Mouse (Mus musculus): Measurements from ENCODE around the gene Vsir. TPM values are rescaled to one million over a fixed set of nuclear protein-coding genes. Genes with fewer than 3 reads are reported as not detected.

Vsir gene
- polyA plus RNA-seq, 1 experiment from 2014 or later: 1.9 TPM

DNA sequence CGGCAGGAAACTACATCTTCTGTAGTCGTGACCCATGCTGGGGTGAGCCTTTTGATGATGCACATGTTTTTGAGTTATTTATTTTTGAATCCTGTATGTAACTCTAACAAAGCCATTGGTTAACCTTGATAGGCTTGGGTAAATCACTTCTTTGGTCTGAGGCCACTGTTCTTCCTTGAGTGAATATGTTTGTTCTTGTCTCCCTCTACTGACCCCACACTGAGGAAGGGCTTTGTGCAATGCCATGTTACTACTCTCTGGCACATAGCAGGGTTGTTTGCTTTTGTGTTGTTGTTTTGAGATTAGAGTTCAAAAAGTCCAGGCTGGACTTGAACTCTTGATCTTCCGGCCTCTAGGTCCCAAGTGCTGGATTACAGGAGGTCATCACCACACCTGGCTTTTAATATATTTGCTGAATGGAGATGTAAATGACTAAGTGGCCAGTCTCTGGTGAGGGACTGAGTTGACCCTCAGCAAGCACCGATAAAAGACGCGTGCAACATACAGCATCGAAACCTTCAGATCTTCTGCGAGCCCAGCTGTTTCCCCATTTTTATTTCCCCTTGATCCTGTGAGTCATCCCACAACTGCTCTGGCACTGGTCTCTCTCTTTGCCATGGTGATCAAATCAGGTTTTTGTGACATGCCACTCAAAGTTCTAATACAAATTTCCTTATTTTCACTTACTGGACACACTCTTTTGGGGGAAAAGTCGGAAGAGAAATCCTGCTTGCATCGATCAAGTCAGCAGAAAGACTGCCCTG, 51.6 kb downstream of the Vsir start:
- Histone ChIP-seq H3K27ac (replicated peaks) (no peak overlapping the region), H3K27me3 (ENCODE audit: low read depth, poor library complexity, severe bottlenecking) (no peaks in the 10 kb centered on the region), H3K4me1 (peaks cover 26% of the 10 kb centered on the region), H3K36me3 (no peaks in the 10 kb centered on the region), H3K4me3 (no peak overlapping the region), H3K9me3 (replicated peaks) (no peaks in the 10 kb centered on the region)
- WGBS: 91% methylated on average over 10 of the region's 10 CpGs
- no peak for DNase-seq (ENCODE audit: low spot score)

DNA sequence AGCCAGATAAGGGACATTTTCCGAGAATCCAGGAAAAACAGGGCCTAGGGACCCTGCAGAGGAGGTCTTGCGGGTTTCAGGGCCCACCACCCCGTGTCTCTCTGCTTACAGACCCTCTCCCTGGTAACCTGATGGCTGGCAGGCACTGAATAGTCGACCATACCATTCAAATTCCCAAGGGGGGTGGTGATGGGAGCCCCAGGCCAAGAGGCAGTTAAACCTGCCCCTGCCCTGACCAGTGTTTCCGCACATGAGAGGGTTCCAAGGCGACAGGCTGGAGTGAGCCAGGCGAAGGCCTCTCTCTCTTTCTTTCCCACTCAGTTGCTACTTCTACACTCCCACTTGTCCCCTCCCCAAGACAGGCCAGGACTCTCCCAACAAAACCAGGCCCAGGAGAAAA, 52.8 kb downstream of the Vsir start, which contains the start of gene Gm17455:
TSS of gene Gm17455 (plus strand) at position 278 of the 400 bp plus-strand sequence.
- H3K4me3 ChIP-seq: peak within 1 kb of the TSS; percentile 4; the same call in 1 of the 2 replicates
- H3K4me1 ChIP-seq: peaks cover 26% of the 10 kb centered on the region
- WGBS: 53% methylated on average over 7 of the region's 7 CpGs
- DNase-seq (ENCODE audit: low spot score): peak; percentile 26
- peak within 1 kb of the TSS; percentile 81 for H3K27ac ChIP-seq (replicated peaks)
- H3K27me3 ChIP-seq (ENCODE audit: low read depth, poor library complexity, severe bottlenecking): no peaks in the 10 kb centered on the region
- H3K9me3 ChIP-seq (replicated peaks): no peaks in the 10 kb centered on the region
- H3K36me3 ChIP-seq: no peaks in the 10 kb centered on the region

DNA sequence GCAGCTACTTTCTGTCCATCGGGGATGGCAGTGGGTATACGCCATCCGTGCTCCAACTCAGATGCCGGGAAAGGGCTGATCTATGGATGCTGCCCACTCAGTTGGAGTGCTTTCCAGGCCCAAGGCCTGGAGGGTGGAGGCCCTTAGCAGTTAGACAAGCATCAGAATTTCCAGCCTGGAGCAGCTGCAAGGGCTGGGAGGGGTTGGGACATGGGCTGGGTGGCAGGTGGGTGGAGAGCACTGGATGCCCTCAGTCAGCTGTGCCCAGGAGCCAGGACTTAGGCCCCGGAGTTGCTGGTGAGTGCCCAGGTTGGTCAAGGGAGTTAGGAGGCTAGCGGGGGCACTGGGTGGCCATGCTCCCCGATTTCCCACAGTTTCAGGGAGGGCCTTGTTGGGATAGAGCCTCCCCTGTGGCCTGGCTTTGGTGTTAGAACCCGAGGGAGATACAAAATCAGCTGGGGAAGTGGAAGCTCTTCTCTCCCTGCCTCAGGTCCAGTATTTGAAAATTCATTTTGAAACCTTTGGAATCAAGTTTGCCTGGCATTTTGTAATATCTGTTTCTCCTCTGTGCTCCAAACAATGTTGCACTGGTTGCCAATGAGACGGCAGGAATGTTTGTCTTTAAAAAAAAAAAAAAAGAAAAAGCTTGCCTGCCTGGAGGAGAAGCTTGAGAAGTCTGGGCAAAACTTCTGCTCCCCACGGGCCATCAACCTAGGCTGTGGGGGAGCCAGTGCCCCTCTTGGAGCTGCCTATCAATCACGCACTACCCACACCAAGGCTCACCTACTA, 54.0 kb downstream of the Vsir start:
- Histone ChIP-seq H3K9me3 (replicated peaks) (no peaks in the 10 kb centered on the region), H3K27me3 (ENCODE audit: low read depth, poor library complexity, severe bottlenecking) (no peaks in the 10 kb centered on the region; the same call in 1 of the 2 replicates), H3K36me3 (no peaks in the 10 kb centered on the region), H3K4me3 (0 out of 2 replicates have a peak overlapping the region, but pooled peaks have one; percentile 4), H3K27ac (replicated peaks) (peak overlapping the region; percentile 81), H3K4me1 (peaks cover 26% of the 10 kb centered on the region)
- WGBS: 79% methylated on average over 11 of the region's 11 CpGs
- DNase-seq (ENCODE audit: low spot score): no peak

DNA sequence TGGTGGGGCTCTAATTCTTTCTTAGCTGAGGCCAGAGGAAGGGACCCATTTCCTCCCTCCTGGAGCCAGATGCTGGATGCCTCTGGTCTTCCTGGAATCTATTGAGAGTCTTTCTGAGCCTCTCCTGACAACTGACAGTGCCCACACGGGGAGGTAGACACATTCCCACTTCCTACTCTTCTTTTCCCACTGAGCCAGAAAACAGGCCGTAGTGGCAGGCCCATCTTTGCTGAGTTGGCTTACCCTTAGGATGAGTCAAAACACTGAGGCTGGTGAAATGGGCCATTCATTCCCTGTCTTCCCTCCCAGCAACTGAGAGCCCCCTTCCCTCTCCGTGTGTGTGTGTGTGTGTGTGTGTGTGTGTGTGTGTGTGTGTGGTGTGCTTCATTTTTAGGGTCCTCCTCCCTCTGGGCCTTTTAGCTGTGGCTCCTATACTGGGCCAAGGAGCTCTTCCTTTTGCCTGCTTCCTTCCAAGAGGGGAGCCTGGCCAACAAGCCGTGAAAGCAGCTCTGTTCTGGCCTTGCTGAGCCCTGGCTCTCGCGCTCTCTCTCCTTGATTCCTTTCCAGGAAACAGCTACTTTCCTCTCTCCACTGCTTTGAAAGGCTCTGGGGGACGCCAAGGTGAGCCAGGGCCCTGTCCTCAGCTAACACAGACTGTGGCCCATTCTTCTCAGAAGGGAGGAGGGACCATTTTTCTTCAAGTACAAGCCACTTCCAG, 59.0 kb downstream of the Vsir start:
- no peak overlapping the region for H3K4me3 ChIP-seq
- 68% methylated on average over 7 of the region's 7 CpGs for WGBS
- H3K36me3 ChIP-seq: no peaks in the 10 kb centered on the region
- no peak for DNase-seq (ENCODE audit: low spot score)
- peaks cover 10% of the 10 kb centered on the region; the same call in 1 of the 2 replicates for H3K27me3 ChIP-seq (ENCODE audit: low read depth, poor library complexity, severe bottlenecking)
- H3K4me1 ChIP-seq: peaks cover 8% of the 10 kb centered on the region
- no peak overlapping the region for H3K27ac ChIP-seq (replicated peaks)
- H3K9me3 ChIP-seq (replicated peaks): no peaks in the 10 kb centered on the region

DNA sequence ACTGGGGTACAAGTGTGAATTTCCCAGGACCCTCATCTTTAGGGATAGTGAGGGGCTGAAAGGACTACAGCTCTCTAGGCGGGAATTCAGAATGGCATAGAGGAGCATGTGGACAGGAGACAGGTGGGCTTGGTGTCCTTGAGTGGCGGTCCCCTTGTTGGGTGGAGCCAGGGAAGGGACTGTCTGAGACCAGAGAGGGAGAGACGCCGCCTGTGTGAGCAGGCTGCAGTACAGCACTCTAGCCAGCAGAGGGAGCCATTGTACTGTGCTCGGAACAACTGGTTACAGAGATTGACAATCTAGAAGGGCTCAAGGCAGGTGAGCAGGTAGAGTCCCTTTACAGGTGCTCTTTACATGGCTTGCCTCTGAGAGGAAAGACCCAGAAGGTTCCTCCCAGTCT, 61.2 kb downstream of the Vsir start:
- H3K4me1 ChIP-seq: no peaks in the 10 kb centered on the region
- no peak overlapping the region for H3K4me3 ChIP-seq
- H3K36me3 ChIP-seq: no peaks in the 10 kb centered on the region
- H3K9me3 ChIP-seq (replicated peaks): no peaks in the 10 kb centered on the region
- no peak overlapping the region for H3K27ac ChIP-seq (replicated peaks)
- peak; percentile 73 for DNase-seq (ENCODE audit: low spot score)
- peaks cover 16% of the 10 kb centered on the region; the same call in 1 of the 2 replicates for H3K27me3 ChIP-seq (ENCODE audit: low read depth, poor library complexity, severe bottlenecking)
- WGBS: 5% methylated on average over 5 of the region's 5 CpGs

DNA sequence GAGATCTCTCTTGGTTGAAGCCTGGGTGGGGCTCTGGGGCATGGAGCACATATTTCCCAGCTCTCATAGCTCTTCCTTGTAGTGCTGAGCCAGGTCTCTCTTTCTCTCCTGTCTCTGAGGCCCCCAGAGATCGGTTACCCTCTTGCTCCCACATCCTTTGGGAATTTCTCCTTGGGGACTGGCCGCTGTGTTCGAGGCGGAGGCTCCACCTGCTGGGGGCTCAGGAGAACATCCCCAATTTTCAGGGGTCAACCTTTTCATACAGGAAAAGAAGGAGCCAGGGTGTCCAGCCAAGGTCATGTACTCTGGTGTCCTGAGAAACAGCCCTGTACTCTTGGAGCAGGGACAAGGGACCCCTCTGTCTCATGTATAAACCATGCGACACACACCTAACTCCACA, 65.1 kb downstream of the Vsir start:
- Histone ChIP-seq H3K27me3 (ENCODE audit: low read depth, poor library complexity, severe bottlenecking) (peaks cover 16% of the 10 kb centered on the region; the same call in 1 of the 2 replicates), H3K9me3 (replicated peaks) (no peaks in the 10 kb centered on the region), H3K36me3 (no peaks in the 10 kb centered on the region), H3K4me1 (no peaks in the 10 kb centered on the region; the same call in 1 of the 2 replicates), H3K27ac (replicated peaks) (no peak overlapping the region), H3K4me3 (no peak overlapping the region)
- WGBS: 33% methylated on average over 5 of the region's 5 CpGs
- no peak for DNase-seq (ENCODE audit: low spot score)

DNA sequence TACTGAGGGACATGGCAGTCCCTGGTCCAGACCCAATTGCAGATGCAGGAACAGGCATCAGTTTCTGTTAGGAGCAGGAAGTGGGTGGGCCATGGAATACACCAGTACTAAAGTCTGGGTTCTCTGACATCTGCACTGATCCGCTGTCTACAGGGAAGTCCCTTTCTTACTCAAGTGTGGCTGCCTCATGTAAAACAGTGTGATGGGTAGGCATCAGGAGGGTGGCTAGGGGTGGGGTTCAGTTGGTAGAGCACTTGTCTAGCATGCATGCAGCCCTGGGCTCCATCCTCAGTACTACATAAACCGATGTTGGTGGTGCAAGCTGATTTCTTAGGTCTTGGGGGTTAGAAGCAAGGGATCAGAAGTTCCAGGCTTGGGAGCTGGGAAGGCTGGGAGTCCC, 67.1 kb downstream of the Vsir start:
- DNase-seq (ENCODE audit: low spot score): no peak
- WGBS: 85% methylated on average over 2 of the region's 2 CpGs
- no peak overlapping the region for H3K27ac ChIP-seq (replicated peaks)

DNA sequence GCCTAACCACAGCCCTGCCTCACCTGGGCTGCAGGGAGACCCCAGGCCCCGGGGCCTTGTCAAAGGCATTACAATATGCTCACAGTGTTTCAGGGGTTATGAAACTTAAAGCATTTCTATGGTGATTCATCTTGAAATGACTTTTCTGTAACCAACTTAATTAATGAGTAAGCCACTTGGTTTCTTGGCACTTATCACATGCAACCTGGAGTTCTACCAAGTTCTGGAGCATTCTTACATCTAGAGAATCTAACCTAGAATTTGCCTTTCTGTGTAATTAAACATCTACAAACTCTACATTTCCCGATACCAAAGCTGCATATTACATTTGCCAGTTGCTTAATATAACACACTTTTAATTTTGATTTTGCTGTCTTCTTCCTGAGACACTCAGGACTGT, 70.4 kb downstream of the Vsir start:
- Histone ChIP-seq H3K27ac (replicated peaks) (no peak overlapping the region), H3K9me3 (replicated peaks) (no peaks in the 10 kb centered on the region), H3K27me3 (ENCODE audit: low read depth, poor library complexity, severe bottlenecking) (no peaks in the 10 kb centered on the region), H3K4me3 (no peak overlapping the region), H3K4me1 (no peaks in the 10 kb centered on the region; the same call in 1 of the 2 replicates), H3K36me3 (no peaks in the 10 kb centered on the region)
- 87% methylated on average over 2 of the region's 2 CpGs for WGBS
- DNase-seq (ENCODE audit: low spot score): no peak

More for the DNA sequence above, 67.1 kb downstream of the Vsir start:
- Histone ChIP-seq H3K9me3 (replicated peaks) (no peaks in the 10 kb centered on the region), H3K4me1 (no peaks in the 10 kb centered on the region; the same call in 1 of the 2 replicates), H3K36me3 (no peaks in the 10 kb centered on the region), H3K4me3 (no peak overlapping the region), H3K27me3 (ENCODE audit: low read depth, poor library complexity, severe bottlenecking) (peaks cover 12% of the 10 kb centered on the region; the same call in 1 of the 2 replicates)

DNA sequence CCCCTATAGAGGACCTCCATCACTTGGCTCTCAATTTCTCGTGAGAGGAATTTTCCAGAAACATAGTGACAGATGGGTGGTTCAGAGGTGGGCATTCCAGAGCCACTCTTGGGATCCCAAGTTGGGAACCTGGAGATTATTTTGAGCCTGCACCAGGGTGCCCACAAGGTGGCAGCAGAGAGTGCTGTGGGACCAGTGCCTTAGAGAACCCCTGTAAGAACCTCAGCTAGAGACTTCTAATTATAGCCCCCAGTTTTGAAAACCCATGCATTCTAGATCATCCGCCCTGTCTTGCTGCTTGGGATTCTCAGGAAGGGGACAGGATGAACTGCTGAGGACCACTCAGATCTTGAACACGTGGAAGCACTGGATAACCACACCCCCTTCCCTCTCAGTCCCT, 71.5 kb downstream of the Vsir start:
- Histone ChIP-seq H3K4me1 (no peaks in the 10 kb centered on the region; the same call in 1 of the 2 replicates), H3K27me3 (ENCODE audit: low read depth, poor library complexity, severe bottlenecking) (no peaks in the 10 kb centered on the region), H3K27ac (replicated peaks) (no peak overlapping the region), H3K9me3 (replicated peaks) (no peaks in the 10 kb centered on the region), H3K36me3 (no peaks in the 10 kb centered on the region), H3K4me3 (no peak overlapping the region)
- peak; percentile 67 for DNase-seq (ENCODE audit: low spot score)
- WGBS: 15% methylated on average over 3 of the region's 3 CpGs

DNA sequence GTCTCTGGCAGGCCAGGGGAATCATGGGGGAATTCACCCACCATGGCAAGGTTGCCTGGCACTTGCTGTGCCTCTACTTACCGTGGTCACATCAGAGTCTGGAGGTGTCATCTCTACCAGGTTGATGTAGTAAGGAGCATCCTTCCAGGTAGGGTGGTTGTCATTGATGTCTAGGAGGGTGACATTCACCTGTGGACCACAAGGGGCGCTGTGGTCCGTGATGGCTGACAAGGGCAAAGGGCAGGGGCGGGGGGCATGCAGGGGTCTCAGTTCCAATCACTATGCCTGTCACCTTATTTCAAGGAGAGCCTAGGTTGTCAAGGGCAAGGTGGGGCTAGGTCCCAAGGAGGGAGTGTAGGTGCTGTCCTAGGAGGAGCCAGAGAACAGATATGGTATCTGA, 73.0 kb downstream of the Vsir start:
- 21% methylated on average over 4 of the region's 4 CpGs for WGBS
- Histone ChIP-seq H3K4me1 (no peaks in the 10 kb centered on the region; the same call in 1 of the 2 replicates), H3K9me3 (replicated peaks) (no peaks in the 10 kb centered on the region), H3K27me3 (ENCODE audit: low read depth, poor library complexity, severe bottlenecking) (no peaks in the 10 kb centered on the region), H3K36me3 (no peaks in the 10 kb centered on the region), H3K4me3 (no peak overlapping the region), H3K27ac (replicated peaks) (no peak overlapping the region)
- no peak for DNase-seq (ENCODE audit: low spot score)

Measured in midbrain, embryonic 10.5 days (tissue).